Mouse (Mus musculus): ENCODE results near the gene Dtymk. TPM values are rescaled to one million over a fixed set of nuclear protein-coding genes. Genes with fewer than 3 reads are reported as not detected.

The Dtymk gene
- polyA plus RNA-seq, 1 experiment from 2014 or later, result 146 TPM

- Histone ChIP-seq H3K27me3 (replicated peaks) (no peaks in the 10 kb centered on the region), H3K4me3 (replicated peaks) (no peak overlapping the region), H3K9me3 (replicated peaks) (no peaks in the 10 kb centered on the region), H3K36me3 (no peaks in the 10 kb centered on the region), H3K27ac (replicated peaks) (no peak overlapping the region), H3K4me2 (no peak overlapping the region), H3K4me1 (peaks cover 29% of the 10 kb centered on the region), H3K9ac (replicated peaks) (no peak overlapping the region)
- ATAC-seq (ENCODE audit: low FRiP score), result no peak
- 86% methylated on average over 1 of the region's 1 CpGs for WGBS
These were observed 41.7 kb downstream of the Dtymk start for GRCm38 (mm10) chr1:93760076-93760475.

DNA sequence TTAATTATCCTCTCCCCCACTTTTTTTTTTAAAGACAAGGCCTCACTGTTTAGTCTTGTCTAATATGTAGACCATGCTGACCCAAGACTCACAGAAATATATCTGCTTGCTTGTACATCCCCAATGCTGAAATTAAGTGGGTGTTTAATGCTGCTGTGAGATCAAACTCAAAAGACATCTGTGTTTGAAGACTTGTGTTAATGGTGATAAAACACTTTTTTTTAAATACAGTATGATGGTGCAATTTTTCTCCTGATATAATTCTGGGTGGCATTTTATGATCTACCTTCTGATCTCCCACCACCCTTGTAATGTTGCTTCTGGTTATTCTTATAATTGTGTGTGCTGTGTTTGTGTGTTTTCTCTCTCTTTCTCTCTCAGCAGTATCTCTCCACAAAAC, 45.6 kb downstream of the Dtymk start:
- no peaks in the 10 kb centered on the region for H3K27me3 ChIP-seq (replicated peaks)
- peak overlapping the region; percentile 79 for H3K4me2 ChIP-seq
- no peaks in the 10 kb centered on the region for H3K36me3 ChIP-seq
- peak overlapping the region; percentile 97; the same call in 1 of the 2 replicates for H3K4me3 ChIP-seq (replicated peaks)
- H3K27ac ChIP-seq (replicated peaks), result no peak overlapping the region
- no peak overlapping the region for H3K9ac ChIP-seq (replicated peaks)
- ATAC-seq (ENCODE audit: low FRiP score), result no peak
- peaks cover 41% of the 10 kb centered on the region for H3K4me1 ChIP-seq
- no peaks in the 10 kb centered on the region for H3K9me3 ChIP-seq (replicated peaks)

- H3K4me3 ChIP-seq (replicated peaks), result peak overlapping the region; percentile 97
These were observed 46.1 kb downstream of the Dtymk start for GRCm38 (mm10) chr1:93755618-93756017.

DNA sequence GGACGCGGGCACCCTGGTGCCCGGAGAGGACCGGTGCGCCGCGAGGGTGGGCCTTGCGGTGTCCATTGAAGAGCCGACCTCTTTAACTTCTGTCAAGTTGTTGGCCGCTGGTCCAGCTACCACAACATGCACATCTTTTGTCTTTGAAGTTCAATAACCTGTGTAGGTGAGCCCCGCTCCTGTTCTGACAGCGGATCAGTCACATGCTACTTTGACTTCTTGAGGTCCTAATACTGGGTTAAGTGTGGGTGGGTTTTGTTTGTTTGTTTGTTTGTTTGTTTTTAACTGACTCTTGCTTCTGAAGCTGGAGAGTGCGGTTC, 46.5 kb downstream of the Dtymk start:
- Histone ChIP-seq H3K36me3 (peaks cover 5% of the 10 kb centered on the region), H3K4me3 (replicated peaks) (peak overlapping the region; percentile 97), H3K9ac (replicated peaks) (peak overlapping the region; percentile 78), H3K4me1 (peaks cover 41% of the 10 kb centered on the region), H3K4me2 (peak overlapping the region; percentile 79), H3K27me3 (replicated peaks) (no peaks in the 10 kb centered on the region), H3K9me3 (replicated peaks) (no peaks in the 10 kb centered on the region), H3K27ac (replicated peaks) (peak overlapping the region; percentile 89)
- no peak for ATAC-seq (ENCODE audit: low FRiP score)
- 1% methylated on average over 13 of the region's 13 CpGs for WGBS

More at GRCm38 (mm10) chr1:93755618-93756017, 46.1 kb downstream of the Dtymk start:
- WGBS, result 27% methylated on average over 7 of the region's 7 CpGs
- no peak overlapping the region for H3K27ac ChIP-seq (replicated peaks)
- no peaks in the 10 kb centered on the region for H3K27me3 ChIP-seq (replicated peaks)
- peaks cover 41% of the 10 kb centered on the region for H3K4me1 ChIP-seq
- ATAC-seq (ENCODE audit: low FRiP score), result no peak
- H3K4me2 ChIP-seq, result peak overlapping the region; percentile 79
- H3K36me3 ChIP-seq, result peaks cover under 1% of the 10 kb centered on the region
- H3K9me3 ChIP-seq (replicated peaks), result no peaks in the 10 kb centered on the region
- H3K9ac ChIP-seq (replicated peaks), result peak overlapping the region; percentile 78

- peaks cover 10% of the 10 kb centered on the region for H3K36me3 ChIP-seq
- H3K4me3 ChIP-seq (replicated peaks), result peak within 1 kb of the TSS; percentile 97
- peak within 1 kb of the TSS; percentile 89 for H3K27ac ChIP-seq (replicated peaks)
- H3K9me3 ChIP-seq (replicated peaks), result no peaks in the 10 kb centered on the region
- no peaks in the 10 kb centered on the region for H3K27me3 ChIP-seq (replicated peaks)
- peak within 1 kb of the TSS; percentile 79 for H3K4me2 ChIP-seq
- WGBS, result under 1% methylated on average over 89 of the region's 121 CpGs
- peak within 1 kb of the TSS; percentile 78 for H3K9ac ChIP-seq (replicated peaks)
- peaks cover 41% of the 10 kb centered on the region for H3K4me1 ChIP-seq
- ATAC-seq (ENCODE audit: low FRiP score), result peak; percentile 95
These were observed 47.0 kb downstream of the Dtymk start, which contains the start of gene Thap4 for GRCm38 (mm10) chr1:93754573-93755290. TSS of gene Thap4 (minus strand) at chr1:93754864.

DNA sequence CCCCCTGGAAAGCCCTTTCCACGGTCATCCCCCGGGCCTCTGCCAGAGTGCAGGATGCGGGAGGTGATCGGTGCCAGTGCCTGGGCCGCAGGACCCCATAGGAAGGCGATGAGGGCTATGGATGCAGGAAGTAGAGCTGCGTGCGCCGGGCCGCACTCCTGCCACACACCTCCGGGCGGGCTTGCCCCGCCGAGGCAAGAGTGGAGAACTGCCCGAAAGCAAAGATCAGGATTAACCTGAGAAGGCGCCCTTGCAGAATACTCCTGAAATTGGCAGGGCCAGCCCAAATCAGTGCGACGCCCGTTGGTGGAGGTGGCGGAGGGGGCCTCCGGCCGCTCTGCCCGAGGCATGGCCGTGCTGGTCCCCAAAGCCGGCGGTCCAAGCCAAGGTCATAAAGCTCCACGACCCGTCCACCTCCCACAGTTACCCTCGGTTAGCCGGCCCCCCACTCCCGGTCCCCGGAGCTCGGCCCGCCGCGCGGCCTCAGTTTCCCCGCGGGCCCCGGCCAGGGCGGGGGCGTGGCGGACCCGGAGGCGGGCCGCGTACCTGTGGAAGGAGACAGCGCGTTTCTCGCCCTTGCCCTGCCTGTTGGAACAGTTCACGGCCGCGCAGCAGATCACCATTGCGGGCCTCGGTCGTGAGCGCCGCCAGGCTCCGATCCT, 47.7 kb downstream of the Dtymk start:
- peak overlapping the region; percentile 79 for H3K4me2 ChIP-seq
- under 1% methylated on average over 59 of the region's 59 CpGs for WGBS
- peak overlapping the region; percentile 89 for H3K27ac ChIP-seq (replicated peaks)
- no peaks in the 10 kb centered on the region for H3K27me3 ChIP-seq (replicated peaks)
- peaks cover 41% of the 10 kb centered on the region for H3K4me1 ChIP-seq
- H3K36me3 ChIP-seq, result peaks cover 17% of the 10 kb centered on the region
- H3K9me3 ChIP-seq (replicated peaks), result no peaks in the 10 kb centered on the region
- H3K9ac ChIP-seq (replicated peaks), result peak overlapping the region; percentile 78
- peak; percentile 39 for ATAC-seq (ENCODE audit: low FRiP score)
- peak overlapping the region; percentile 97 for H3K4me3 ChIP-seq (replicated peaks)

GRCm38 (mm10) chr1:93751290-93751689, 50.4 kb downstream of the Dtymk start, which contains the start of gene Atg4b:
TSS of gene Atg4b (plus strand) at chr1:93751500.
- no peak for ATAC-seq (ENCODE audit: low FRiP score)
- WGBS, result 81% methylated on average over 6 of the region's 6 CpGs

DNA sequence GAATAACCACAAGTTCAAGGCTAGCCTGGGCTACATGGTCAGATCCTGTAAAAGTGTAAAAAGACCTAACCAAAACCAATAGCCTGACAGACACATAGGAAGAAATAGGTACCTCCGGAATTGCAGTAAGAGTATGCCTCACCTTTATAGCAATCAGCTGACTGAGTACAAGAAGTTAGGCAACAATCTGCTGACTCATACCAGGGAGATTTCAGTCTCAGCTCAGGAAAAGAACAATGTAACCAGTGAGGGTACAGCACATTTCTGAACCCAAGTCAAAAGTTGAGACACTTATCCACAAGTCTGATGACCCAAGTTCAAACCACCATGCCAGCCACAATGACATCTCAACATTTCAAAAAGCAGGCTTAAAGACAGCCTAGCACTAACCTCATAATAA, 53.2 kb downstream of the Dtymk start:
- H3K27ac ChIP-seq (replicated peaks), result no peak overlapping the region
- peaks cover 27% of the 10 kb centered on the region for H3K36me3 ChIP-seq
- no peak overlapping the region for H3K4me3 ChIP-seq (replicated peaks)
- no peaks in the 10 kb centered on the region for H3K27me3 ChIP-seq (replicated peaks)
- H3K9me3 ChIP-seq (replicated peaks), result no peaks in the 10 kb centered on the region
- peaks cover 9% of the 10 kb centered on the region for H3K4me1 ChIP-seq
- no peak for ATAC-seq (ENCODE audit: low FRiP score)
- no peak overlapping the region for H3K9ac ChIP-seq (replicated peaks)
- H3K4me2 ChIP-seq, result no peak overlapping the region
- 100% methylated on average over 1 of the region's 1 CpGs for WGBS

More at GRCm38 (mm10) chr1:93751290-93751689, 50.4 kb downstream of the Dtymk start, which contains the start of gene Atg4b:
- no peak within 1 kb of the TSS for H3K4me3 ChIP-seq (replicated peaks)
- peaks cover 25% of the 10 kb centered on the region for H3K36me3 ChIP-seq
- no peaks in the 10 kb centered on the region for H3K27me3 ChIP-seq (replicated peaks)
- no peak within 1 kb of the TSS for H3K4me2 ChIP-seq
- H3K9ac ChIP-seq (replicated peaks), result no peak within 1 kb of the TSS
- H3K4me1 ChIP-seq, result peaks cover 21% of the 10 kb centered on the region
- no peak within 1 kb of the TSS for H3K27ac ChIP-seq (replicated peaks)
- H3K9me3 ChIP-seq (replicated peaks), result no peaks in the 10 kb centered on the region

GRCm38 (mm10) chr1:93746179-93746578, 55.6 kb downstream of the Dtymk start:
- WGBS, result 96% methylated on average over 5 of the region's 5 CpGs
- no peak overlapping the region for H3K4me2 ChIP-seq
- no peak overlapping the region for H3K4me3 ChIP-seq (replicated peaks)
- H3K4me1 ChIP-seq, result no peaks in the 10 kb centered on the region
- peaks cover 29% of the 10 kb centered on the region for H3K36me3 ChIP-seq
- ATAC-seq (ENCODE audit: low FRiP score), result no peak
- H3K9me3 ChIP-seq (replicated peaks), result no peaks in the 10 kb centered on the region
- H3K27ac ChIP-seq (replicated peaks), result no peak overlapping the region
- H3K9ac ChIP-seq (replicated peaks), result no peak overlapping the region
- H3K27me3 ChIP-seq (replicated peaks), result no peaks in the 10 kb centered on the region

GRCm38 (mm10) chr1:93742910-93743309, 58.8 kb downstream of the Dtymk start:
- no peak overlapping the region for H3K4me2 ChIP-seq
- H3K4me3 ChIP-seq (replicated peaks), result no peak overlapping the region
- no peak overlapping the region for H3K27ac ChIP-seq (replicated peaks)
- H3K4me1 ChIP-seq, result no peaks in the 10 kb centered on the region
- H3K27me3 ChIP-seq (replicated peaks), result no peaks in the 10 kb centered on the region
- no peak for ATAC-seq (ENCODE audit: low FRiP score)
- no peaks in the 10 kb centered on the region for H3K9me3 ChIP-seq (replicated peaks)
- peaks cover 7% of the 10 kb centered on the region; the same call in 1 of the 2 replicates for H3K36me3 ChIP-seq
- H3K9ac ChIP-seq (replicated peaks), result no peak overlapping the region

Measured in neural tube, embryonic 15.5 days (tissue).